Comparison of ENCODE assay signal across 41 mouse cellular contexts in the genomic region with DNA sequence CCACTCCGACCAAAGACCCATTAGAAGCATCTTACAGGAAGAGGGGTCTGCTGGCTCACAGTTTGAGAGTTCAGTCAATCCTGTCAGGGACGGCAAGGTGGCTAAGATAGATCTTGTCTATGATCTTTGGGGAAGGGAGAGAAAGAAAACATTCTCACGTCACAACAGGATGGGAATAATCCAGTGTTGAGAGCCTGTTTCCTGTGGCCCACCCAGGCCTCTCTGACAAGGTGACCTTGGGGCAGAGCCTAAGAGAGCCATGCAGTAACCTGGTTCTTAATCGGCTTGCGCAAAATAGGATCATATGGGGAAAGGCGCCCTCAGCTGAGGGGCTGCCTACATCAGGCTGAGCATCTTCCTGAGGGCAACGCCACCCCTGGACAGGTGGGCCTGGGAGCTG. TPM values are rescaled to one million over a fixed set of nuclear protein-coding genes. Genes with fewer than 3 reads are reported as not detected.
"Had no signal": no experiment of that assay in that cellular context is flagged by ENCODE, and none has a peak within 500 bp of the region (broad histone marks: within the 10 kb centered on the region; RNA-seq: fewer than 3 reads in every experiment).

No protein-coding gene starts in this region.

- H3K4me3 ChIP-seq: limb, embryonic 10.5 days; limb, embryonic 12.5 days; limb, embryonic 13.5 days; limb, embryonic 15.5 days; liver, embryonic 12.5 days; liver, embryonic 13.5 days; liver, embryonic 15.5 days; lung, embryonic 15.5 days; megakaryocyte, embryonic 14.5 days; midbrain, embryonic 10.5 days; midbrain, embryonic 12.5 days; midbrain, embryonic 13.5 days; midbrain, embryonic 15.5 days; myocyte; neural tube, embryonic 12.5 days had no signal

- H3K27ac ChIP-seq: limb, embryonic 10.5 days; limb, embryonic 12.5 days; limb, embryonic 13.5 days; limb, embryonic 15.5 days; liver, embryonic 12.5 days; liver, embryonic 13.5 days; liver, embryonic 14.5 days; liver, embryonic 15.5 days; lung, embryonic 15.5 days; macrophage; midbrain, embryonic 10.5 days; midbrain, embryonic 12.5 days; midbrain, embryonic 13.5 days; midbrain, embryonic 15.5 days; neural tube, embryonic 12.5 days had no signal

- H3K4me2 ChIP-seq: limb, embryonic 12.5 days; limb, embryonic 13.5 days; limb, embryonic 15.5 days; liver, embryonic 11.5 days; liver, embryonic 12.5 days; liver, embryonic 13.5 days; liver, embryonic 15.5 days; lung, embryonic 14.5 days; lung, embryonic 15.5 days; midbrain, embryonic 11.5 days; midbrain, embryonic 12.5 days; midbrain, embryonic 13.5 days; midbrain, embryonic 15.5 days; neural tube, embryonic 12.5 days had no signal

- ATAC-seq: liver, embryonic 12.5 days; liver, postnatal 0 days; lung, postnatal 0 days; midbrain, embryonic 13.5 days; midbrain, embryonic 15.5 days; midbrain, embryonic 16.5 days had no signal

- H3K4me1 ChIP-seq: midbrain, embryonic 15.5 days had no signal

- H3K27me3 ChIP-seq: limb, embryonic 13.5 days; limb, embryonic 15.5 days; lung, embryonic 15.5 days; midbrain, embryonic 13.5 days; midbrain, embryonic 15.5 days had no signal

- H3K9me3 ChIP-seq: limb, embryonic 10.5 days; limb, embryonic 15.5 days; midbrain, embryonic 15.5 days had no signal

- DNase-seq: left cerebral cortex, postnatal 4 days; liver, embryonic 13.5 days; liver, postnatal 0 days; lung, adult 18-20 months; lung, adult 2 months; lung, embryonic 14.5 days; lung, postnatal 10 days; lung, postnatal 4 days; midbrain, embryonic 14.5 days had no signal

- H3K36me3 ChIP-seq: limb, embryonic 10.5 days; limb, embryonic 12.5 days; limb, embryonic 13.5 days; limb, embryonic 15.5 days; liver, embryonic 12.5 days; liver, embryonic 13.5 days; lung, embryonic 15.5 days; midbrain, embryonic 10.5 days; midbrain, embryonic 12.5 days; midbrain, embryonic 13.5 days; midbrain, embryonic 15.5 days; neural tube, embryonic 12.5 days had no signal

- H3K9ac ChIP-seq: limb, embryonic 12.5 days; limb, embryonic 13.5 days; limb, embryonic 15.5 days; liver, embryonic 12.5 days; liver, embryonic 13.5 days; liver, embryonic 14.5 days; liver, embryonic 15.5 days; liver, postnatal 0 days; lung, embryonic 14.5 days; lung, embryonic 15.5 days; midbrain, embryonic 12.5 days; midbrain, embryonic 13.5 days; midbrain, embryonic 15.5 days; neural tube, embryonic 12.5 days had no signal

RNA-seq across cellular contexts. Expression of a gene that starts 55.3 kb away (rescaled TPM):
- total RNA-seq: left cerebral cortex, postnatal 14 days; left cerebral cortex, postnatal 36 days; left cerebral cortex, postnatal 4 days; liver, adult 2 months; megakaryocyte progenitor cell, adult 5-6 weeks; megakaryocyte, adult 5-6 weeks; megakaryocyte-erythroid progenitor cell, adult 5-6 weeks; monocyte, adult 5-6 weeks had no signal
- polyA plus RNA-seq: limb, embryonic 10.5 days; limb, embryonic 11.5 days; limb, embryonic 12.5 days; limb, embryonic 13.5 days; limb, embryonic 14.5 days; limb, embryonic 15.5 days; liver, adult 2 months; liver, embryonic 11.5 days; liver, embryonic 12.5 days; liver, embryonic 13.5 days; liver, embryonic 14.5 days; liver, embryonic 15.5 days; liver, embryonic 16.5 days; liver, postnatal 0 days; lung, adult 2 months; lung, embryonic 14.5 days; lung, embryonic 15.5 days; lung, embryonic 16.5 days; lung, postnatal 0 days; macrophage; midbrain, embryonic 10.5 days; midbrain, embryonic 11.5 days; midbrain, embryonic 12.5 days; midbrain, embryonic 13.5 days; midbrain, embryonic 14.5 days; midbrain, embryonic 15.5 days; midbrain, embryonic 16.5 days; myocyte; neural tube, embryonic 11.5 days; neural tube, embryonic 12.5 days had no signal
